Mouse (Mus musculus) megakaryocyte, embryonic 14.5 days (primary cell): ENCODE data around the gene Slco1a4. TPM values are rescaled to one million over a fixed set of nuclear protein-coding genes. Genes with fewer than 3 reads are reported as not detected.
"Not testable (repeated sequence)": the region's sequence is repeated elsewhere in the genome, so short reads cannot be mapped to it uniquely, and the experiment has no call there.

Experiments used
- H3K27me3 ChIP-seq: replicated peaks from 2 replicates; pipeline ENCODE3; 2012; ENCODE audit warnings: inconsistent platforms
- H3K36me3 ChIP-seq: replicated peaks from 2 replicates; pipeline ENCODE3; 2012; ENCODE audit warnings: low read length, inconsistent platforms, mixed read lengths
- H3K4me1 ChIP-seq: 2 replicates; pipeline ENCODE4 v1.6.1; 2012; ENCODE audit warnings: inconsistent platforms
- H3K4me3 ChIP-seq: replicated peaks from 2 replicates; pipeline ENCODE3; 2012; ENCODE audit warnings: moderate library complexity, mild to moderate bottlenecking, inconsistent platforms
- H3K9me3 ChIP-seq: 2 replicates; pipeline ENCODE4 v1.6.1; 2012; ENCODE audit warnings: inconsistent platforms
- FLI1 ChIP-seq: IDR thresholded peaks from 2 replicates; pipeline ENCODE4 v1.6.1; 2012; ENCODE audit warnings: low read length, inconsistent platforms, mixed read lengths
- GATA1 ChIP-seq: IDR thresholded peaks from 3 replicates; pipeline ENCODE4 v1.6.1; 2012; ENCODE audit warnings: mixed read lengths, low read length, inconsistent platforms, borderline replicate concordance
- polyA plus RNA-seq: library from polyadenylated mRNA; stranded (reverse); fragments of >175 nt; gene quantifications from 2 replicates; pipeline ENCODE4 v1.2.3, GENCODE M21; 2012; ENCODE audit warnings: low replicate concordance; ENCODE audit not compliant: insufficient read depth

Gene Slco1a4
- not detected in 2 replicates for polyA plus RNA-seq

DNA sequence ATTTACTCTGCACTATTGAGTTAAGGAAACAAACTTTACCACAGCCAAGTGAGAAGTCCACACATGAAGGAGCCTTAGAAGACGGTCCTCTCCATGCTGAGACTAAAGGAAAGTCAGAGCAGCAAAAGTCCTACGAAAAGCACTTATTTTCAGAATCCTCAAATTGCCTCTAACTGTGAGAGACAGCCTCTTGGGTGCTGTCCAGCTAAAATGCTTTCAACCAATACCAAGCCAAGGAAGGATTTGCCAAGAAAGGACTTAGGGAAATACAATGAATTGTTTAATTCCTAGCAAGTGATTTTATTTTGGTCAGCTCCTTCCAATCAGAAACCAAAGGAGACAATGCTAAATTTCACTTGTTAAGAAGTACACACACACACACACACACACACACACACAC, at the start of gene Slco1a4:
Slco1a4 (minus strand) TSS at position 115 of the 400 bp plus-strand sequence.
- H3K36me3 ChIP-seq: no peaks in the 10 kb centered on the region
- no peak for TF ChIP-seq FLI1
- no peak for TF ChIP-seq GATA1
- H3K9me3 ChIP-seq: peaks cover 9% of the 10 kb centered on the region; the same call in 1 of the 2 replicates
- H3K27me3 ChIP-seq: no peaks in the 10 kb centered on the region
- no peak within 1 kb of the TSS for H3K4me3 ChIP-seq
- H3K4me1 ChIP-seq: no peaks in the 10 kb centered on the region

DNA sequence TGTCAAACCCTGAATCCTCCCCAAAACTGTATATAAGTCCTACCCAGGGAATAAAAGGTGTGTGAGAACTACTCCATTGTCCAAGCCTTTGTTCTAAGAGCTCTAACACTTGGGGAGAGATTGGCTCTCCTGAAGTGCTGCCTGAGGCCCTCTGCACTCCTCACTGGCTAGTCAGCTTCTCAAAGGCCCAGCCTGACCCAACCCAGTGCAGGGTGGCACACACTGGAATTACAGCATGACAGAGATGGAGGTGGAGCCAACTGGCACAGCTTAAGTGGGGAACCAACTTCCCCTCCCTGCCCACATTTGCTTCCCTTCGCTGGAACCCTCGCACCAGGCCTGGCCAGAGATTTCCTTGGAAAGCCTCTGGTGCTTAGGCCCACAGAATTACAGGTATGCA, 42.2 kb upstream of the Slco1a4 start:
- no peaks in the 10 kb centered on the region for H3K27me3 ChIP-seq

DNA sequence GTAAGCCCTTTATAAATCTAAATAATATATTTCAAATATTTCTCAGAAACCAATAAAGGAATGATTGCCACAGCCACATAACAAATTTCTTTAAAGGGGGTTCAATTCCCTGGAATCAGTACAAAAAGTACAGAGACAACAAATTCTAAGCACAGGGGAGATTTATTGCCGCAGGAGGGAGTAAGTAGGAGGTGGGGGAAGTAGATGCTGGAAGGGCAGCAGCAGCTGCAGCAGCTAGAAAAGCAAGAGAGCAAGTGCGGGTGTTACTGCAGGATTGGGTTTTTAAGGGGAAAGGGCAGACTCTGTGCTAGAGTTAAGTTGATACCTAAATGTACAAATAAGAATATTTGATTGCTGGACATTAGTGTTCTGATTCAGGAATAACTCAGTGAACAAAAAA, 33.7 kb upstream of the Slco1a4 start:
- Histone ChIP-seq H3K36me3 (no peaks in the 10 kb centered on the region), H3K27me3 (no peaks in the 10 kb centered on the region), H3K9me3 (0 out of 2 replicates have a peak, but pooled peaks cover 7% of the 10 kb centered on the region), H3K4me3 (no peak overlapping the region), H3K4me1 (no peaks in the 10 kb centered on the region)
- TF ChIP-seq FLI1 (no peak), GATA1 (no peak)

More for the DNA sequence above, 42.2 kb upstream of the Slco1a4 start:
- H3K36me3 ChIP-seq: no peaks in the 10 kb centered on the region
- no peak for TF ChIP-seq GATA1
- TF ChIP-seq FLI1: no peak
- no peak overlapping the region for H3K4me3 ChIP-seq
- peaks cover 25% of the 10 kb centered on the region for H3K9me3 ChIP-seq
- no peaks in the 10 kb centered on the region for H3K4me1 ChIP-seq

DNA sequence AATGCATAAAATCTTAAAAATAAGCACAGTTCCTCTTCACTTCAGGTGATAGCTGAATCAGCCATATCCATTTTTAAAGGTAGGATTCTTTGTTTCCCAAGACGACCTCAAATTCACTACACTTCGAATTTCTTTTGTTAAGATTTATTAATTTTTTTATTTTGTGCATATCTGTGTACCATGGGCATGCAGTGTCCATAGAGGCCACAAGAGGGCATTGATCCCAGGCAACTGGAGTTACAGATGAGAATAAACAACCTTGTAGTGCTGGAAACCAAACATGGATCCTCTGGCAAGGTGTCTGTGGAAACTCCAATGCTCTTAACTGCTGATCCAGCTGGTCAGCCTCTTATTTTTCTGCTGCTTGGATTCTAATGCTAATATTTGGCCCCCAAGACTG, 32.2 kb upstream of the Slco1a4 start:
- TF ChIP-seq GATA1 (no peak), FLI1 (no peak)
- no peaks in the 10 kb centered on the region for H3K4me1 ChIP-seq
- no peak overlapping the region for H3K4me3 ChIP-seq
- H3K27me3 ChIP-seq: no peaks in the 10 kb centered on the region
- H3K36me3 ChIP-seq: no peaks in the 10 kb centered on the region
- 0 out of 2 replicates have a peak, but pooled peaks cover 4% of the 10 kb centered on the region for H3K9me3 ChIP-seq

DNA sequence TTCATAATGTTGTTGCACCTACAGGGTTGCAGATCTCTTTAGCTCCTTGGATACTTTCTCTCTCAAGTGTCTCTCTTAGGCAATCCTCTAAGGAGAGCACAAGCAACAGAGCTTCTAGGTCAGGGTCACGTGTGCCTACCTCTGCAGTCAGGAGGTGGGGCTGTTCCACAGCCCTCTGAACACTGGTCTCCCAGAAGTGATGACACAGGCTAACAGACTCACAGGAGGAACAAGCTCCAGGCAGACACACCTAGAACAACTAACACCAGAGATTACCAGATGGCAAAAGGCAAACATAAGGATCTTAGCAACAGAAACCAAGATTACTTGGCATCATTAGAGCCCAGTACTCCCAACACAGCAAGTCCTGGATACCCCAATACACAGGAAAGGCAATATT, 26.6 kb upstream of the Slco1a4 start:
- Histone ChIP-seq H3K36me3 (no peaks in the 10 kb centered on the region), H3K9me3 (peaks cover 15% of the 10 kb centered on the region; the same call in 1 of the 2 replicates), H3K4me1 (no peaks in the 10 kb centered on the region), H3K4me3 (no peak overlapping the region), H3K27me3 (no peaks in the 10 kb centered on the region)
- TF ChIP-seq GATA1 (no peak), FLI1 (no peak)

DNA sequence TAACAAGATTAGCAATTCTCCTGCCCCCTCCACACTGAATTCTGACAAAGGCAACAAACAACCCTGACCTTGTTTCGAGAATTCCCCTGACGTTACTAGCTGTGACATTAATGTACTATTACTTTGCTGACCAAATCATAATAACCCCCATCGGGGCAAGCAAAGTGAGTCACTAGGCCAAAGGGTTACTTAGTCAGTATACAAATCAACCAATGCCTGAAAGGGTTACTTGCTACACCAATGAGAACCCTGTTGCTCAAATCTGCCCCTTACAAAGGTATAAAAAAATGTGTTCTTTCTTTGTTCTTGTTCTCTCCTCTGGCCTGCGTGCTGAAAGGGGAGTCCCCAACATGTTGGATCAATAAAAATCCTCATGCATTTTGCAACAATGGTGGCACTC, 19.7 kb upstream of the Slco1a4 start:
- not testable (repeated sequence) for H3K36me3 ChIP-seq, H3K27me3 ChIP-seq, H3K4me3 ChIP-seq

DNA sequence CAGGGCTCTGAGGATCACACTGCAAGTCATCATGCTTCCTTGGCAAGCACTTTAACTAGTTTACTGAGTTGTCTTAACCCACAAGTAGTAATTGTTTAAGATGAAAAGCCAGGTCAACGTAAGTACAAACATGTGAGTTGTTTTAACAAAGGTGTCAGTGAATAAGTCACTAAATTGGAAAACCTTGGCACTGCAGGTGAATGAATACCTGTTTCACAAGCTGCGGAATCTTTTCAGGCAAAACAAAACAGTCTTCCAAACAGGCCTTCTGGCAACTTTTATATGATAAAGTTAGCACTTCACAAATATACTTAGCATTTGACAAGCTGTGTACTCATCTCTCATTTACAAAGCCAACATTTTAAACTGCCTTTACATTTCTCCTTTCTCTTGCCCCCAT, 15.7 kb upstream of the Slco1a4 start:
- no peaks in the 10 kb centered on the region for H3K36me3 ChIP-seq
- no peak overlapping the region for H3K4me3 ChIP-seq
- H3K27me3 ChIP-seq: no peaks in the 10 kb centered on the region
- TF ChIP-seq FLI1: no peak
- no peak for TF ChIP-seq GATA1
- no peaks in the 10 kb centered on the region for H3K4me1 ChIP-seq
- H3K9me3 ChIP-seq: peaks cover 17% of the 10 kb centered on the region

More for the DNA sequence above, 19.7 kb upstream of the Slco1a4 start:
- H3K4me1 ChIP-seq: not testable (repeated sequence)
- peaks cover 34% of the 10 kb centered on the region for H3K9me3 ChIP-seq

DNA sequence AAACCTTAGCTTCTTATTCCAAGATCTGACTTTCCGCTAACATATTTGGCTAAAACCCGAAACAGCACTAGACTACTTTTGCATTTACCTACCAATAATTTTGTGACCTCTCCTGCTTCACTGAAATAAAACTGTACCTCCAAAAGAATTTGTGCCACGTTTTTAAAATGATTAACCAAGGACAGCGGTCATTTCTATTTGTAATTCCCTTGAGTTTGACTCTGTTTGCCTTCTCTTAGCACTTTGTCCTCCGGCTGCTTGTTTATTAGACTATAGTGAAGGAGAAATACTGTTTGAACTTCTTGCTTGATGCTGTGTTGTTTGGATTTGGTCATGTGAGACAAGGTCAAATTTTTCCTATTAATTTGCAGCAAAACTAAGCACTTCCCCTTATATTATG, 12.7 kb upstream of the Slco1a4 start:
- peaks cover 4% of the 10 kb centered on the region for H3K9me3 ChIP-seq
- no peaks in the 10 kb centered on the region for H3K36me3 ChIP-seq
- no peaks in the 10 kb centered on the region for H3K4me1 ChIP-seq
- TF ChIP-seq GATA1 (no peak), FLI1 (no peak)
- no peaks in the 10 kb centered on the region for H3K27me3 ChIP-seq
- no peak overlapping the region for H3K4me3 ChIP-seq

DNA sequence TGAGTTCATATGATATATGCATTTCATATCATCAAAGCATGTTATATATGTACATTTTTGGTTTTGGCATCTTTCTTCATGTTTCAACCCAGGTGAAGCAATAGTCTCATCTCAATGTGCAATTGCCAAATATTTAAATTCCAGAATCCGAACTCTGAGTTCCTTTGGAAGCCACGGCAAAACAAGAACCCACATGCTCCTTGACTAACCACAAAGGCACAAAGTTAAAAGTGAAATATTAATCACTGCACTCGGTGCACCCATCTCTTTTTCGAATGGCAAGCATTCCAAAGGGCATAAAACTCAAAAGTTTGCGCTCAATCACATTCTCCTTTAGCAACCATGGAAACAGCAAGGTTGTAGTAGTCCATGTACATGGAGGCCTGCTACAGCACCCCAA, 10.0 kb upstream of the Slco1a4 start:
- H3K9me3 ChIP-seq: no peaks in the 10 kb centered on the region
- H3K36me3 ChIP-seq: no peaks in the 10 kb centered on the region
- no peaks in the 10 kb centered on the region for H3K4me1 ChIP-seq
- no peaks in the 10 kb centered on the region for H3K27me3 ChIP-seq
- H3K4me3 ChIP-seq: no peak overlapping the region
- TF ChIP-seq GATA1 (no peak), FLI1 (no peak)

DNA sequence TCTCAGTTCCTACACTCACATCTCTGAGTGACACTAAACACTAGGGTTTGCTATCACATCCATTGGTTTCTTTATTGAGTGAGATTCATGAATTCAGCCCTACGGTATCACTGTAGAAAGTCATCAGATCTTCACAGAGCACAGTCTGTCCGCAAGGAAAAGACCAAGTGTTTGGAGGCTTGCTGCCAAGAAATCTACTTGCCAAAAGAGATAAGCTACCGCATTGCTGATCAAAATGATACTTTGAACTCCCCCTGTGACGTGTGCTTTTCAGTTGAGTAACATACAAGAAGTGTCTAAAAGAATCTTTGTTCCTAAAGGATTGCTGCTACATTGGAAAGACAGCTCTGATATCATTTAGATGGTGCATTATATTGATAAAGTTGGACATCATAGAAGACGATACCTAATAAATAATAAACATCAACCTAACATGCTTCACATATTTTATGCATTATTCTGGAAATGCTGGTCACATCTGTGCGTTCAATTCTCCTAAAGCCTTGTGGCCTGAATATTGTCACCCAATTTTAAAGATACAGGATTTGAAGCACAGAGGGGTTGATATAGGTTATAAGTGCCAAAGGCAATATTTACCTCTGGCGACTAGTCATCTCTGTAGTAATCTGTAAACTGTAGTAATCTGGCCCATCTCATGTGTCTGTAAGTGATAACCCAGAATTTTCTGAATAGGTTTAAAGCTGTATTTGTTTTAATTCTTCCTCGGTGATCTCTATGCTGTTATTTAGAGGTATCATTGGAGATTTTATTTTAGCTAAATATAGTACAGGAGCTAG, 1.9 kb upstream of the Slco1a4 start:
- Histone ChIP-seq H3K9me3 (no peaks in the 10 kb centered on the region), H3K36me3 (no peaks in the 10 kb centered on the region), H3K4me3 (no peak overlapping the region), H3K27me3 (no peaks in the 10 kb centered on the region), H3K4me1 (no peaks in the 10 kb centered on the region)
- no peak for TF ChIP-seq GATA1
- TF ChIP-seq FLI1: no peak
